Mouse (Mus musculus) heart, adult 2 months (tissue): ENCODE data around the gene Slc30a1. TPM values are rescaled to one million over a fixed set of nuclear protein-coding genes. Genes with fewer than 3 reads are reported as not detected.

Experiments used
- DNase-seq, 2 experiments: peaks; one replicate each; pipeline ENCODE4 v3.0.0; 2021
- H3K27ac ChIP-seq: fragments of 200-600 bp; 2 replicates; pipeline ENCODE4 v1.8.1; 2022
- H3K27me3 ChIP-seq: fragments of 200-500 bp; 2 replicates; pipeline ENCODE4 v1.6.1; 2012; ENCODE audit warnings: mild to moderate bottlenecking, low read length, inconsistent platforms, mixed read lengths; ENCODE audit not compliant: control insufficient read depth, insufficient read depth
- H3K36me3 ChIP-seq: fragments of 200-500 bp; 2 replicates; pipeline ENCODE4 v1.6.1; 2012; ENCODE audit warnings: low read length, inconsistent platforms; ENCODE audit not compliant: control insufficient read depth, insufficient read depth
- H3K4me1 ChIP-seq: fragments of 200-500 bp; 2 replicates; pipeline ENCODE4 v1.6.1; 2011; ENCODE audit warnings: low read length; ENCODE audit not compliant: control insufficient read depth, insufficient read depth
- H3K4me3 ChIP-seq: fragments of 200-600 bp; 2 replicates; pipeline ENCODE4 v1.8.1; 2022
- H3K79me2 ChIP-seq: fragments of 200-500 bp; replicated peaks from 2 replicates; pipeline ENCODE4 v1.6.1; 2012; ENCODE audit warnings: mild to moderate bottlenecking, inconsistent platforms, low read length, moderate library complexity, mixed read lengths; ENCODE audit not compliant: control insufficient read depth, insufficient read depth
- H3K9ac ChIP-seq: fragments of 200-500 bp; 2 replicates; pipeline ENCODE4 v1.6.1; 2012; ENCODE audit warnings: low read depth, mild to moderate bottlenecking, control low read depth, inconsistent platforms, low read length, mixed read lengths
- CTCF ChIP-seq: fragments of 200-600 bp; IDR thresholded peaks from 2 replicates; pipeline ENCODE4 v1.8.1; 2022; ENCODE audit warnings: antibody characterized with exemption, mild to moderate bottlenecking, moderate library complexity
- EP300 ChIP-seq: fragments of 200-500 bp; IDR thresholded peaks from 2 replicates; pipeline ENCODE4 v1.6.1; 2011; ENCODE audit warnings: low read depth, low read length, control low read depth; ENCODE audit not compliant: insufficient read depth
- POLR2A ChIP-seq: fragments of 200-500 bp; IDR thresholded peaks from 2 replicates; pipeline ENCODE4 v1.6.1; 2011; ENCODE audit warnings: mild to moderate bottlenecking, low read depth, low read length, control low read depth; ENCODE audit not compliant: insufficient read depth
- WGBS: fragments of 180-500 bp; shearing (Covaris S2); methylation state at CpG from one replicate; pipeline ENCODE4 v1.1.7; 2018; 5-methylcytosine and 5-hydroxymethylcytosine counted together
- intact Hi-C: fragments of 180-260 bp; cut with DNase I; formaldehyde crosslinking; loops from one replicate; pipeline ENCODE4 v1.15.1; 2025
- polyA plus RNA-seq: library from polyadenylated mRNA; depleted of rRNA; stranded (reverse); fragments of >200 nt; gene quantifications from 2 replicates; pipeline ENCODE4 v1.2.3, GENCODE M21; 2012
- total RNA-seq, 2 experiments: library from RNA; stranded (reverse); gene quantifications; 2 replicates each; pipeline ENCODE4 v1.2.3; 2021

Gene Slc30a1
- total and polyA plus RNA-seq, 3 experiments: 5.3 to 18.6 (median 17.1) TPM

DNA sequence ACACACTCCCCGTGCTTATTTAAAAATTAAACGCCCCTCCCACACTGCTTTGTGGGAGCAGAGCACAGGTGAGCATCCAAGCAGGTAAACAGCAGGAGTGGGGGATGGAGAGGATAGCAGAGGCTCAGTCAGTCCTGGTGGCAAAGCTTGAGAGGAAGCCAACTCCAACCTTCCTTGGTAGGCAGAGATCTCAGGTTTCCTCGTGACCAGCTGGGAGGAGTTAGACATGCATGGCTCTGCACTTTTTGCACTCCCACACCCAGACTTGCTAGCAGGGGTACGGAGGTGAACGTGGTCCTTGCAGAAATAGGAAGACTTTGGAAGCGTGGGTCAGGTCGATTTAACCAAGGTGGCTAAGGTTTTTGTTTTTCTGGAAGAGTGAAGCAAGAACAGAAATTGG, 21.8 kb downstream of the Slc30a1 start:
- intact Hi-C loops: loop anchor here (5.0 kb wide), 1 partner anchor 34 kb away; no protein-coding TSS in a partner anchor
- Histone ChIP-seq H3K9ac (no peak overlapping the region), H3K4me3 (no peak overlapping the region), H3K27me3 (no peaks in the 10 kb centered on the region), H3K36me3 (no peaks in the 10 kb centered on the region), H3K27ac (no peak overlapping the region), H3K4me1 (peaks cover 13% of the 10 kb centered on the region), H3K79me2 (no peaks in the 10 kb centered on the region)
- no peak for TF ChIP-seq EP300
- no peak for TF ChIP-seq CTCF
- no peak for TF ChIP-seq POLR2A
- peak in 1 of 2 experiments; percentile 10 for DNase-seq
- WGBS: 81% methylated on average over 7 of the region's 7 CpGs

DNA sequence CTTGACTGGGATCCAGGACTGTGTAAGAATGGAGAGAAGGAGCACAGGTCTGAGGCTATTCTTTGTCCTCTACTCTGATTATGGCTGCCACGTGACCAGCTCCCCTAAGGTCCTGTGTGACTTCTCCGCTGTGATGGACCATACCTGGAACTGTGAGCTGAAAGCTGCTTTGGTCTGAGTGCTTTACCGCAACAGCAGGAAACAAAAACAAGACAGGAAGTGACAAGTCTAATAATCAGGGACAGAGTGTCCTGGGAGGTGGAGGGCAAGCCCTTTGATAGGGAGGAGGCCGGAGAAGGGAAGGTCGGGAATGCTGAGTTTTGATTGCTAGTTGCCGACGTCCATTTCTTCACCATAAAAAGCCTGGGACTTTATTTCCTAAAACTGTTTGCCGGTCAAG, 22.5 kb downstream of the Slc30a1 start:
- H3K27ac ChIP-seq: peak overlapping the region; percentile 36
- H3K4me1 ChIP-seq: peaks cover 14% of the 10 kb centered on the region
- 41% methylated on average over 8 of the region's 8 CpGs for WGBS
- DNase-seq: peak in 1 of 2 experiments; percentile 22
- no peak overlapping the region for H3K9ac ChIP-seq
- intact Hi-C loops: loop anchor here (5.0 kb wide), 1 partner anchor 33 kb away; no protein-coding TSS in a partner anchor
- no peaks in the 10 kb centered on the region for H3K79me2 ChIP-seq
- no peaks in the 10 kb centered on the region for H3K36me3 ChIP-seq
- no peaks in the 10 kb centered on the region for H3K27me3 ChIP-seq
- no peak overlapping the region for H3K4me3 ChIP-seq
- TF ChIP-seq POLR2A (no peak), EP300 (peak; percentile 67; the same call in 1 of the 2 replicates), CTCF (no peak)

DNA sequence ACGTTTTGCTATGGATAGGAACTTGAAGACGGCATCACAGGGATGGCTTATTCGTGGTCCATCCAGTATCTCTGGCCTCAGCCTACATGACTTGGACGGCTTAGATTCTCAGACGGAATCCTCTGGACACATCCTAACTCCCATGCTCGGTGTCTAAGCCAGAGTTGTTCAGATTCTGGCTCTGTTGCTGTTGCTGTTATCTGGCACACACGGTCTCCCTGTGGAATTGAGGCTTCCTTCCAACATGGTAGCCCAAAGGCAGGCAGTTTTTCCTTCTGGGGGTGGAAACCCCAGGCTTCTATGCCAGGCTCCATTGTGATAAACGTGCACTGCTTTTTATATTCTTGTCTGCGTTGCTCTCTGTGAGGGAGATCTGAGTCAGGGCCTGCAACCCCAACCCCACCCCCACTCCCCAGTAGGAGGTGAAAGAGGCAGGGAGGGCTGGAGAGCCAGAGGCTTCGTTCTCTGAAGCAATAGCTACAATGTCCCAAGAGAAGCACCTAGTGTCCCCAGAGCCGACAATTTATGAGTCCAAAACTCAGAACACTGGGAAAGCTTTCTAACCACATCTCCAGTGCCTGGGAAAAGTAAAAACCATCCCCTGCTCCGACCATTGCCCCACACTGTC, 23.4 kb downstream of the Slc30a1 start:
- H3K36me3 ChIP-seq: no peaks in the 10 kb centered on the region
- TF ChIP-seq CTCF: no peak
- TF ChIP-seq POLR2A: no peak
- no peak for TF ChIP-seq EP300
- intact Hi-C loops: loop anchor here (5.0 kb wide), 1 partner anchor 32 kb away; no protein-coding TSS in a partner anchor
- H3K9ac ChIP-seq: no peak overlapping the region
- no peaks in the 10 kb centered on the region for H3K27me3 ChIP-seq
- H3K4me1 ChIP-seq: peaks cover 14% of the 10 kb centered on the region
- WGBS: 42% methylated on average over 12 of the region's 12 CpGs
- peak overlapping the region; percentile 36; the same call in 1 of the 2 replicates for H3K27ac ChIP-seq
- no peak overlapping the region for H3K4me3 ChIP-seq
- no peaks in the 10 kb centered on the region for H3K79me2 ChIP-seq
- DNase-seq: peak; percentile 29 to 40

DNA sequence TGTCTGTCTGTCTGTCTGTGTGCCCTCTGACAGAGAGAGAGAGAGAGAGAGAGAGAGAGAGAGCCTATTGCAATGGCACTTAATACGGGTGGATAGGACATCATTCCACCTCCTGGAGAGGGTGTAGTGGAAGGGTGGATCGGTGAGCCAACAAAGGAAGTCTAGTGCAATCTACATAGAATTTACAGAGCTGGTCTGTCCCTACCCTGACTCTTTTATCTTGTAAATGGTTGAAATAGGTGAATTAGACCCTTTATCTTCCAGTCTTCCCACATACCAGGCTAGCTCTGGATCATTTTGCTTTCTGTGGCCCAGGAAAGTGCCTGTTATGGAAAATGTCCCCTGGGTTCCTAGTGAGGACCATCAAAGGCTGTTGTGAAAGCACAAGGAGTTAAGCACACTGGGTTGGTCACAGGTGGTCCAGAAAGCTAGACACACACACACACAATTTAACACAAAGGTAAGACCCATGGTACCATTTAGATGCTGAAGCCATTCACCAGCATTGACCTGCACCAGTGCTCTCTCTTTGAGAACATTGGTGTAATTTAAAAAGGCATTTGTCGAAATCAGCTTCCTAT, 24.0 kb downstream of the Slc30a1 start:
- H3K27me3 ChIP-seq: no peaks in the 10 kb centered on the region
- H3K4me1 ChIP-seq: peaks cover 14% of the 10 kb centered on the region
- no peaks in the 10 kb centered on the region for H3K79me2 ChIP-seq
- H3K4me3 ChIP-seq: no peak overlapping the region
- no peak overlapping the region for H3K9ac ChIP-seq
- WGBS: 84% methylated on average over 3 of the region's 3 CpGs
- no peak for TF ChIP-seq EP300
- peak in 1 of 2 experiments; percentile 8 for DNase-seq
- no peaks in the 10 kb centered on the region for H3K36me3 ChIP-seq
- intact Hi-C loops: no loop called here
- no peak overlapping the region for H3K27ac ChIP-seq

DNA sequence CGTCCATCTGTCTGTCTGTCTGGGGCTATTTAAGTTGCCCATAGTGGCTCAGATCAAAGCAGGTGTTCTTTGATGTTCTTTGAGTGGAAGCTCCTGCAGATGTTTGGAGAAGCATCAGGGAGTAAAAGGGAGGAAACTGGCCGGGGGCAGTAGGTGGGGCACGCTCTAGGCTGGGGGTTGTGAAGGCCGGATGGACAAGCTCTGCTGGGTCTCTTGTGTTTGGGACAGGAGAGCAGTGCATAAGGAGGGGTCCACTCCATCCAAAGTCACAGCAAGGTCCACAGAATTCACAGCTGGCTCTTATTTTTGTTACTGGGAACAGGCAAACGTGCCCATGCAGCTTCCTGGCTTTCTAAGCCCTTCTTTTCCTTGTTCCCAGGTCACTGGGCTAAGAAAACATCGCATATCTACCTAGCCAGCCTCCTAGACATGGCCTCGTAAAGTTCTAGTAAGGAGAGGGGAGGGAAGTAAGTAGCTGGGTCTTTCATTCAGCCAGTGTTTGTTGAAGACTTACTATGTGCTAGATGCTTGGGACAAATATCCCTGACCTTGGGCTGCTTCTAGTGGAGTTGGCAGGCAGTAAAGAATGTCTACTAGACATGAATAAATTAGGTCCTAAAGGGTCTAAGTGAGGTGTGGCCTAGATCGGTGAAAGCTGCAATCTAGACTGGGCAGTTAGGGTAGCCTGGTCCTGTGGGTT, 25.9 kb downstream of the Slc30a1 start:
- no peaks in the 10 kb centered on the region for H3K79me2 ChIP-seq
- H3K36me3 ChIP-seq: no peaks in the 10 kb centered on the region
- H3K4me3 ChIP-seq: no peak overlapping the region
- no peak overlapping the region for H3K9ac ChIP-seq
- peaks cover 14% of the 10 kb centered on the region for H3K4me1 ChIP-seq
- no peak for TF ChIP-seq EP300
- TF ChIP-seq CTCF: no peak
- TF ChIP-seq POLR2A: no peak
- peak in 1 of 2 experiments; percentile 23 for DNase-seq
- H3K27me3 ChIP-seq: no peaks in the 10 kb centered on the region
- 53% methylated on average over 8 of the region's 8 CpGs for WGBS
- no peak overlapping the region for H3K27ac ChIP-seq
- intact Hi-C loops: no loop called here
